Mouse (Mus musculus): ENCODE measurements around the gene Plce1. TPM values are rescaled to one million over a fixed set of nuclear protein-coding genes. Genes with fewer than 3 reads are reported as not detected.

Gene Plce1
- polyA plus RNA-seq, 1 experiment from 2014 or later, result 3.9 TPM

DNA sequence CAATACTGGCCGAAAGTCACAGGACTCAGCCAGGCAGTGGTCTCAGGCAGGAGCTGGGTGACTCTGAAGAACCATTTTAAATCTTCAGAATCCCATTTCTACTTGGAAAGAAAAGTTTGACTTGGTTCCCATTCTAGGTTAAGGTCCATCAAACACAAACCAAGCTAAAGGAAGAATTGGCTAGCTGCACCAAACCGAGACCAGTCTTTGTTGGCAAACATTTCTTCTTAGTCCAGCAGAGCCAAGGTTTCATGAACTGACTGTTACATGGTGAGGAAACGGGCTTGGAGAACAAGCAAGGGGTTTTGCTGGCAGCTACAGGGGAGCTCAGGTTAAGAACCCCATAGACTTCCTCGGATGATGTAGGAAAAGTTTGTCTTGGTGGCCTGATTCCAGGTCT is 212.9 kb downstream of the Plce1 start:
- H3K4me1 ChIP-seq (ENCODE audit: control insufficient read depth, insufficient read depth, low read length), result no peaks in the 10 kb centered on the region
- H3K9ac ChIP-seq (replicated peaks; ENCODE audit: low read depth, low read length), result no peak overlapping the region
- H3K4me3 ChIP-seq (ENCODE audit: low read depth, low read length), result no peak overlapping the region
- H3K4me2 ChIP-seq (ENCODE audit: low read depth, low read length), result no peak overlapping the region
- 89% methylated on average over 4 of the region's 4 CpGs for WGBS
- H3K36me3 ChIP-seq (ENCODE audit: control insufficient read depth, insufficient read depth, low read length), result no peaks in the 10 kb centered on the region
- ATAC-seq (ENCODE audit: low read depth), result no peak
- H3K27me3 ChIP-seq (ENCODE audit: control insufficient read depth, insufficient read depth, low read length), result no peaks in the 10 kb centered on the region
- H3K9me3 ChIP-seq (ENCODE audit: control insufficient read depth, low read length), result no peaks in the 10 kb centered on the region
- H3K27ac ChIP-seq (ENCODE audit: low read depth, low read length), result no peak overlapping the region

DNA sequence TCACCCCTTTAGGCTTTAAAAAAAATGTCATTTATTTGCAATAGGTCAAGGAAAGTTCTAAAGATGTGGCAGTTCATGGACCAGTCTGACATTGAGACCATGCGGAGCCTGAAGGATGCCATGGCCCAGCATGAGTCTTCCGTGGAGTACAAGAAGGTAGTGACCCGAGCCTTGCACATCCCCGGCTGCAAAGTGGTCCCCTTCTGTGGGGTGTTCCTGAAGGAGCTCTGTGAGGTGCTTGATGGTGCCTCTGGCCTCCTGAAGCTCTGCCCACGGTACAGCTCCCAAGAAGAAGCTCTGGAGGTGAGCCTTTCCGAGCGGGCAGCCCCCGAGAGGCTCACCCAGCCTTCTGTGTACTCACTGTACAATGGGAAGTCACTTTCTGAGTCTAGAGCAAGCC is 220.9 kb downstream of the Plce1 start:
- no peak overlapping the region for H3K9ac ChIP-seq (replicated peaks; ENCODE audit: low read depth, low read length)
- no peaks in the 10 kb centered on the region for H3K36me3 ChIP-seq (ENCODE audit: control insufficient read depth, insufficient read depth, low read length)
- no peak for ATAC-seq (ENCODE audit: low read depth)
- no peaks in the 10 kb centered on the region for H3K27me3 ChIP-seq (ENCODE audit: control insufficient read depth, insufficient read depth, low read length)
- H3K4me2 ChIP-seq (ENCODE audit: low read depth, low read length), result no peak overlapping the region
- H3K27ac ChIP-seq (ENCODE audit: low read depth, low read length), result no peak overlapping the region
- no peaks in the 10 kb centered on the region for H3K4me1 ChIP-seq (ENCODE audit: control insufficient read depth, insufficient read depth, low read length)
- no peak overlapping the region for H3K4me3 ChIP-seq (ENCODE audit: low read depth, low read length)
- H3K9me3 ChIP-seq (ENCODE audit: control insufficient read depth, low read length), result no peaks in the 10 kb centered on the region
- 88% methylated on average over 8 of the region's 8 CpGs for WGBS

GRCm38 (mm10) chr19:38704742-38705141 is 223.8 kb downstream of the Plce1 start:
- no peaks in the 10 kb centered on the region for H3K27me3 ChIP-seq (ENCODE audit: control insufficient read depth, insufficient read depth, low read length)
- 70% methylated on average over 3 of the region's 3 CpGs for WGBS
- H3K9ac ChIP-seq (replicated peaks; ENCODE audit: low read depth, low read length), result no peak overlapping the region
- no peaks in the 10 kb centered on the region for H3K4me1 ChIP-seq (ENCODE audit: control insufficient read depth, insufficient read depth, low read length)
- no peaks in the 10 kb centered on the region for H3K9me3 ChIP-seq (ENCODE audit: control insufficient read depth, low read length)
- no peaks in the 10 kb centered on the region for H3K36me3 ChIP-seq (ENCODE audit: control insufficient read depth, insufficient read depth, low read length)
- H3K27ac ChIP-seq (ENCODE audit: low read depth, low read length), result no peak overlapping the region
- no peak for ATAC-seq (ENCODE audit: low read depth)
- H3K4me2 ChIP-seq (ENCODE audit: low read depth, low read length), result no peak overlapping the region
- no peak overlapping the region for H3K4me3 ChIP-seq (ENCODE audit: low read depth, low read length)

GRCm38 (mm10) chr19:38705244-38705643 is 224.3 kb downstream of the Plce1 start:
- H3K4me2 ChIP-seq (ENCODE audit: low read depth, low read length), result no peak overlapping the region
- no peaks in the 10 kb centered on the region for H3K36me3 ChIP-seq (ENCODE audit: control insufficient read depth, insufficient read depth, low read length)
- WGBS, result 88% methylated on average over 11 of the region's 11 CpGs
- H3K9me3 ChIP-seq (ENCODE audit: control insufficient read depth, low read length), result no peaks in the 10 kb centered on the region
- no peaks in the 10 kb centered on the region for H3K27me3 ChIP-seq (ENCODE audit: control insufficient read depth, insufficient read depth, low read length)
- H3K9ac ChIP-seq (replicated peaks; ENCODE audit: low read depth, low read length), result no peak overlapping the region
- no peak overlapping the region for H3K27ac ChIP-seq (ENCODE audit: low read depth, low read length)
- no peak overlapping the region for H3K4me3 ChIP-seq (ENCODE audit: low read depth, low read length)
- ATAC-seq (ENCODE audit: low read depth), result no peak
- H3K4me1 ChIP-seq (ENCODE audit: control insufficient read depth, insufficient read depth, low read length), result no peaks in the 10 kb centered on the region

DNA sequence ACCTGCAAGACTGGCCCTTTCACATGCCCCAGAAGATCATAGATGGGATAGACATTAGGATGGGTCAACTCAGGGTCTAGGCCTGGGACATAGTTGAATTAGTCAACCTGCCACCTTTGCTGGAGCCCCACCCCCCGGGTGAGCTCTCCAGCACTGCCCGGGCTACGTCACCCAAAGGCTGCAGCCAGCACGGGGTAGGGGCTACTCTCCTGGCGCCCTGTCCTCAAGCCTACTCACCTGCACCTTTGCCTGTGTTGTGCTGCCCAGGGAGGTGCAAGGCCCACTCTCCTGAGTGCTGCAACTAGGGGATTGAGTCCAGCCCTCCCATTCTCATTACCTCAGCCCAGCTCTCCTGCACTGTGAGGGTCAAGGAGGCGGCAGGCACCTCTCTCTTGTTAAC is 225.5 kb downstream of the Plce1 start:
- ATAC-seq (ENCODE audit: low read depth), result no peak; the same call in 1 of the 2 replicates
- Histone ChIP-seq H3K4me2 (ENCODE audit: low read depth, low read length) (no peak overlapping the region), H3K9me3 (ENCODE audit: control insufficient read depth, low read length) (no peaks in the 10 kb centered on the region), H3K9ac (replicated peaks; ENCODE audit: low read depth, low read length) (no peak overlapping the region), H3K4me1 (ENCODE audit: control insufficient read depth, insufficient read depth, low read length) (no peaks in the 10 kb centered on the region), H3K27me3 (ENCODE audit: control insufficient read depth, insufficient read depth, low read length) (no peaks in the 10 kb centered on the region), H3K36me3 (ENCODE audit: control insufficient read depth, insufficient read depth, low read length) (no peaks in the 10 kb centered on the region), H3K4me3 (ENCODE audit: low read depth, low read length) (no peak overlapping the region), H3K27ac (ENCODE audit: low read depth, low read length) (no peak overlapping the region)
- WGBS, result 94% methylated on average over 6 of the region's 6 CpGs

DNA sequence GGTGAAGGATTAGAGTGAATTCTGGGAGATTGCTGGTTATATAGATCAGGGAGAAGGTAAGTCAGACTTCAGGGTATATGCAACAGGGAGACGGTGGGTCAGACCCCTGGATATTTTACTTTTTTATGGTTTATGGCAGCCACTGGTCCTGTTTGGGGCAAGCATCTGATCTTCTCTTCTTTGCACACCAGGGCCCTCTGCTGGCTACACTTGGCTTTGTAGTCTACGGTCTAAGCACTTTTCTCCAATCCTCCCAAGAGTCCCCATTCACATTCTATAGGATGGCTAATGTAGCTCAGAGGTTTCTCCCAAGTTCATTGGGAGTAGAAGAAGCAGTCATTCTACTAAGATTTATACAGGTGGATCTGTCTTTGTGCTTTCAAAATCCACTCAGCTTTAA is 228.5 kb downstream of the Plce1 start:
- ATAC-seq (ENCODE audit: low read depth), result no peak
- Histone ChIP-seq H3K27ac (ENCODE audit: low read depth, low read length) (no peak overlapping the region), H3K36me3 (ENCODE audit: control insufficient read depth, insufficient read depth, low read length) (no peaks in the 10 kb centered on the region), H3K4me3 (ENCODE audit: low read depth, low read length) (no peak overlapping the region), H3K9ac (replicated peaks; ENCODE audit: low read depth, low read length) (no peak overlapping the region), H3K27me3 (ENCODE audit: control insufficient read depth, insufficient read depth, low read length) (no peaks in the 10 kb centered on the region), H3K9me3 (ENCODE audit: control insufficient read depth, low read length) (no peaks in the 10 kb centered on the region), H3K4me2 (ENCODE audit: low read depth, low read length) (no peak overlapping the region), H3K4me1 (ENCODE audit: control insufficient read depth, insufficient read depth, low read length) (no peaks in the 10 kb centered on the region)
- WGBS, result 83% methylated on average over 2 of the region's 2 CpGs

DNA sequence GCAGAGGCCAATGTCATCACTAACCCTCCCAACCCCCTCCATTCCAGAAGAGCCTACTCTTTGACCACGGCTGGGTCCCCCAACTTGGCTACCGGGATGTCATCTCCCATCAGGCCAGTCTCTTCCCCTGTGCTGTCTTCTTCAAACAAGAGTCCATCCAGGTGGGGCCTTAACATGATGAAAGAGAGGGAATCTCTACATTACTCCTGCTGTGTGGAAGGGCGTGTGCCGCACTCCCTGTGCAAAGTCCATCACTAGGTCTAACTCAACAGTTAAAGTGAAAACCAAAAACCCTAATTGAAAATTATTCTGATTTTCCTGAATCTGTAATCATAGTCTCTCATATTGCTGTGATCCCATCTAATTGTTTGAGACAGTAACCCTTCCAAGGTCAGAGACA is 240.9 kb downstream of the Plce1 start:
- Histone ChIP-seq H3K4me2 (ENCODE audit: low read depth, low read length) (no peak overlapping the region), H3K4me3 (ENCODE audit: low read depth, low read length) (no peak overlapping the region), H3K4me1 (ENCODE audit: control insufficient read depth, insufficient read depth, low read length) (no peaks in the 10 kb centered on the region), H3K36me3 (ENCODE audit: control insufficient read depth, insufficient read depth, low read length) (no peaks in the 10 kb centered on the region), H3K27ac (ENCODE audit: low read depth, low read length) (no peak overlapping the region), H3K9ac (replicated peaks; ENCODE audit: low read depth, low read length) (no peak overlapping the region), H3K9me3 (ENCODE audit: control insufficient read depth, low read length) (no peaks in the 10 kb centered on the region), H3K27me3 (ENCODE audit: control insufficient read depth, insufficient read depth, low read length) (no peaks in the 10 kb centered on the region)
- no peak for ATAC-seq (ENCODE audit: low read depth)
- 92% methylated on average over 4 of the region's 4 CpGs for WGBS

DNA sequence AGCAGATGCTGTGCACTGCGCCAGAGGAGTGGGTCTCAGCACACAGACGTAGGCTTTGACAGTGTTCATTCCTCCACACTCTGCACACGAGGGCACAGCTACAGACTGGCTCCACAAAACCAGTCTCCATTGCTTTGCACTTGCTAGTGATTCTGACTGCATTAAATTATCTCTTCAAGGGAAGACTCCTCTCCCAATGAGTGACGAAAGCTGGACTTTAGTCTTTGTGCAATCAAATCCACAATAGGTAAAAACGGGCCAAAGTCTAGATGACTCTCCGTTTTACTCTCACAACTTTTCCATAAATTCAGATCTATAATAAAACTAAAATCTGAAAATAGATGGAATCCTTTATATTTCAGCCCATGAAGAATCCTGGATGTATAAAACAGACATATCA is 242.1 kb downstream of the Plce1 start:
- no peak overlapping the region for H3K4me3 ChIP-seq (ENCODE audit: low read depth, low read length)
- H3K27me3 ChIP-seq (ENCODE audit: control insufficient read depth, insufficient read depth, low read length), result no peaks in the 10 kb centered on the region
- no peaks in the 10 kb centered on the region for H3K36me3 ChIP-seq (ENCODE audit: control insufficient read depth, insufficient read depth, low read length)
- no peak overlapping the region for H3K4me2 ChIP-seq (ENCODE audit: low read depth, low read length)
- H3K27ac ChIP-seq (ENCODE audit: low read depth, low read length), result no peak overlapping the region
- no peaks in the 10 kb centered on the region for H3K9me3 ChIP-seq (ENCODE audit: control insufficient read depth, low read length)
- 87% methylated on average over 6 of the region's 6 CpGs for WGBS
- H3K4me1 ChIP-seq (ENCODE audit: control insufficient read depth, insufficient read depth, low read length), result no peaks in the 10 kb centered on the region
- no peak overlapping the region for H3K9ac ChIP-seq (replicated peaks; ENCODE audit: low read depth, low read length)
- ATAC-seq (ENCODE audit: low read depth), result no peak

DNA sequence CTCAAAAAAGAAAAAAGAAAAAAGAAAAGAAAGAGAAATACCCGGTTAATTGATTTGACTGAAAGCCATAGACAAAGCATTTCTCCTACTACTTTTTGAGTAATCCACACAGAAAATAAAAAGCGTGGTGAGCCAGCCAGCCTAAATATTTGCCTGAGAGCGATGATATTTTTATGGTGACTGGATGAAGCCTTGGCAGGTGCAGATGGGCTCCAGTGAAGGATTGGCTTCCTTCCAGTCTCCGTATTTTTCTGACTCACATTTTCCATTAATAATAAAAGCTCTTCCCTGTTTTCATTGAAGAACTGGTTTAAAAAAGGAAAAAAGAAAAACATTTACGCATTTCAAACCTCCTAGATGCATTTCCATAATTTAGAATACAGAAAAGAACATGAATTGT is 243.1 kb downstream of the Plce1 start:
- no peaks in the 10 kb centered on the region for H3K36me3 ChIP-seq (ENCODE audit: control insufficient read depth, insufficient read depth, low read length)
- no peaks in the 10 kb centered on the region for H3K9me3 ChIP-seq (ENCODE audit: control insufficient read depth, low read length)
- H3K27me3 ChIP-seq (ENCODE audit: control insufficient read depth, insufficient read depth, low read length), result no peaks in the 10 kb centered on the region
- H3K4me1 ChIP-seq (ENCODE audit: control insufficient read depth, insufficient read depth, low read length), result no peaks in the 10 kb centered on the region
- WGBS, result 59% methylated on average over 5 of the region's 5 CpGs
- no peak overlapping the region for H3K4me3 ChIP-seq (ENCODE audit: low read depth, low read length)
- no peak for ATAC-seq (ENCODE audit: low read depth)
- H3K4me2 ChIP-seq (ENCODE audit: low read depth, low read length), result no peak overlapping the region
- H3K9ac ChIP-seq (replicated peaks; ENCODE audit: low read depth, low read length), result no peak overlapping the region
- H3K27ac ChIP-seq (ENCODE audit: low read depth, low read length), result no peak overlapping the region

DNA sequence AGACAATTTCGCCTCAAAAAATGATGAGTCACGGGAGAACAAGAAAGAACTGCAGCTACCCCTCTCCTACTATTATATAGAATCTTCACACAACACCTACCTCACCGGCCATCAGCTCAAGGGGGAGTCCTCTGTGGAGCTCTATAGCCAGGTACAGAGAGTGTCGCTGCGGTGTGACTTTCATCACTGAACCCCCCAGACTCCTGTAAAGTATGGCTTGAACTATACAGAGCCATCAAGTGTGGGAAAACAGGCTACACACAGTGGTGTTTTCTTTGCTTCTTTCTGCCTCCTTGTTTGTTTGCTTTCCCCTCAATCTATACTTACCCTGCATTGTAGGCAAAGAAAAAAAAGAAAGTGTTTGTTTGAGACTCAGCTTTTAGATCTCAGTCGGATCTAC is 247.9 kb downstream of the Plce1 start:
- no peaks in the 10 kb centered on the region for H3K9me3 ChIP-seq (ENCODE audit: control insufficient read depth, low read length)
- no peak overlapping the region for H3K4me3 ChIP-seq (ENCODE audit: low read depth, low read length)
- no peaks in the 10 kb centered on the region for H3K27me3 ChIP-seq (ENCODE audit: control insufficient read depth, insufficient read depth, low read length)
- no peaks in the 10 kb centered on the region for H3K4me1 ChIP-seq (ENCODE audit: control insufficient read depth, insufficient read depth, low read length)
- no peaks in the 10 kb centered on the region for H3K36me3 ChIP-seq (ENCODE audit: control insufficient read depth, insufficient read depth, low read length)
- 65% methylated on average over 6 of the region's 6 CpGs for WGBS
- H3K9ac ChIP-seq (replicated peaks; ENCODE audit: low read depth, low read length), result no peak overlapping the region
- ATAC-seq (ENCODE audit: low read depth), result peak; percentile 28; the same call in 1 of the 2 replicates
- H3K4me2 ChIP-seq (ENCODE audit: low read depth, low read length), result no peak overlapping the region
- no peak overlapping the region for H3K27ac ChIP-seq (ENCODE audit: low read depth, low read length)

Measured in neural tube, embryonic 14.5 days (tissue).